Mouse (Mus musculus) stomach, postnatal 0 days (tissue): ENCODE measurements around the gene Il2ra. TPM values are rescaled to one million over a fixed set of nuclear protein-coding genes. Genes with fewer than 3 reads are reported as not detected.

Experiments
- ATAC-seq: fragments of 200-750 bp; cut with Nextera tagmentation; 2 replicates; pipeline ENCODE4 v1.8.0; 2017; ENCODE audit not compliant: low FRiP score, low TSS enrichment
- DNase-seq: peaks from one replicate; pipeline ENCODE4 v3.0.0-alpha.2; 2016; ENCODE audit warnings: low spot score
- H3K27ac ChIP-seq: fragments of 300-500 bp; sonication (generic); replicated peaks from 2 replicates; pipeline ENCODE4 v1.5.1; 2014; ENCODE audit warnings: mild to moderate bottlenecking, control low read depth
- H3K27me3 ChIP-seq: fragments of 300-500 bp; sonication (generic); 2 replicates; pipeline ENCODE4 v1.6.1; 2014; ENCODE audit warnings: low read length; ENCODE audit not compliant: control insufficient read depth, insufficient read depth
- H3K36me3 ChIP-seq: fragments of 300-500 bp; sonication (generic); 2 replicates; pipeline ENCODE4 v1.6.1; 2014; ENCODE audit warnings: low read length, mixed read lengths; ENCODE audit not compliant: control insufficient read depth, insufficient read depth
- H3K4me1 ChIP-seq: fragments of 300-500 bp; sonication (generic); replicated peaks from 2 replicates; pipeline ENCODE4 v1.6.1; 2014; ENCODE audit warnings: antibody characterized with exemption; ENCODE audit not compliant: control insufficient read depth, insufficient read depth
- H3K4me2 ChIP-seq: fragments of 300-500 bp; sonication (generic); replicated peaks from 2 replicates; pipeline ENCODE4 v1.6.1; 2014; ENCODE audit warnings: low read depth, mild to moderate bottlenecking, control low read depth, moderate library complexity
- H3K4me3 ChIP-seq: fragments of 300-500 bp; sonication (generic); 2 replicates; pipeline ENCODE4 v1.5.1; 2014; ENCODE audit warnings: low read depth, low read length, control low read depth
- H3K9ac ChIP-seq: fragments of 300-500 bp; sonication (generic); 2 replicates; pipeline ENCODE4 v1.6.1; 2014; ENCODE audit warnings: mild to moderate bottlenecking, low read length, control low read depth, mixed read lengths
- H3K9me3 ChIP-seq: fragments of 300-500 bp; sonication (generic); 2 replicates; pipeline ENCODE4 v1.6.1; 2016; ENCODE audit warnings: low read length; ENCODE audit not compliant: control insufficient read depth
- CTCF ChIP-seq: IDR thresholded peaks from 2 replicates; pipeline ENCODE4 v1.5.1; 2016; ENCODE audit warnings: antibody characterized with exemption, low read depth, mild to moderate bottlenecking, moderate library complexity
- EP300 ChIP-seq: optimal IDR thresholded peaks from 2 replicates; pipeline ENCODE3; 2016; ENCODE audit warnings: antibody characterized with exemption
- WGBS: fragments of 180-500 bp; shearing (Covaris S2); extraction: QIAGEN DNeasy Blood & Tissue Kit; methylation state at CpG from one replicate; pipeline ENCODE4 v1.1.7; 2014; 5-methylcytosine and 5-hydroxymethylcytosine counted together
- polyA plus RNA-seq: library from polyadenylated mRNA; unstranded; fragments of >200 nt; fragmentation: Nextera tagmentation; extraction: Ambion mirVana; gene quantifications from 2 replicates; pipeline ENCODE4 v1.2.1, GENCODE M21; 2015

The Il2ra gene
- polyA plus RNA-seq, 1 experiment from 2014 or later: not detected

- Histone ChIP-seq H3K4me2 (no peak overlapping the region), H3K4me1 (no peaks in the 10 kb centered on the region), H3K36me3 (no peaks in the 10 kb centered on the region), H3K4me3 (no peak overlapping the region), H3K9ac (no peak overlapping the region), H3K9me3 (no peaks in the 10 kb centered on the region), H3K27ac (no peak overlapping the region), H3K27me3 (no peaks in the 10 kb centered on the region)
- WGBS: 32% methylated on average over 6 of the region's 6 CpGs
- TF ChIP-seq EP300 (no peak), CTCF (no peak)
- ATAC-seq (no peak), DNase-seq (no peak)
Observed at GRCm38 (mm10) chr2:11653330-11653729, 10.7 kb downstream of the Il2ra start.

GRCm38 (mm10) chr2:11653780-11654179, 11.2 kb downstream of the Il2ra start:
- Histone ChIP-seq H3K4me1 (no peaks in the 10 kb centered on the region), H3K27me3 (no peaks in the 10 kb centered on the region), H3K9ac (no peak overlapping the region), H3K9me3 (no peaks in the 10 kb centered on the region), H3K27ac (no peak overlapping the region), H3K4me3 (no peak overlapping the region), H3K36me3 (no peaks in the 10 kb centered on the region), H3K4me2 (no peak overlapping the region)
- TF ChIP-seq EP300: no peak
- TF ChIP-seq CTCF: no peak
- ATAC-seq: no peak
- DNase-seq: no peak
- WGBS: 69% methylated on average over 5 of the region's 5 CpGs

GRCm38 (mm10) chr2:11654990-11655931, 12.7 kb downstream of the Il2ra start:
- H3K27me3 ChIP-seq: no peaks in the 10 kb centered on the region
- DNase-seq: no peak
- no peak for ATAC-seq
- H3K27ac ChIP-seq: no peak overlapping the region
- H3K4me3 ChIP-seq: no peak overlapping the region
- no peaks in the 10 kb centered on the region for H3K4me1 ChIP-seq
- WGBS: 46% methylated on average over 9 of the region's 9 CpGs
- H3K4me2 ChIP-seq: no peak overlapping the region
- H3K9me3 ChIP-seq: no peaks in the 10 kb centered on the region
- H3K36me3 ChIP-seq: no peaks in the 10 kb centered on the region
- TF ChIP-seq EP300: no peak
- no peak for TF ChIP-seq CTCF
- H3K9ac ChIP-seq: no peak overlapping the region

DNA sequence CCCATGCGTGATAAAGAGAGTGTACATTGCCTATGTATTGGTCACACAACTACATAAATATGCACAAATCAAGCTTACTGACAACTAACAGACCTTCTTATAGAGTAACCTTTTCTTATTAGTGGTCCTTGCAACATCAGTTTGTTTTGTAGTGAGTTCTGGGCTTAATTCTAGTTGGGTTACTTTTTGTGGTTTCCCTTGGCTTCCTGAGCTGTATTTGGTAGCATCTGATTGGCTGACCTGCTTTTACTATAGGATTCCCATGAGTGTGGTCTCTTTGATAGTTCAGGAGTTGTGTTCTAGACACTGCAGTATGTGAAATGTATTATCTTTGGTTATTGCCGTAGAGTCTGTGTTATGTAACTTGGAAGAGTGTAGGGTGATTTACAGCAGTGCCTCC, 15.0 kb downstream of the Il2ra start:
- ATAC-seq (no peak), DNase-seq (no peak)
- Histone ChIP-seq H3K27ac (no peak overlapping the region), H3K9ac (no peak overlapping the region), H3K27me3 (no peaks in the 10 kb centered on the region), H3K36me3 (no peaks in the 10 kb centered on the region), H3K4me3 (no peak overlapping the region), H3K4me2 (no peak overlapping the region), H3K9me3 (no peaks in the 10 kb centered on the region), H3K4me1 (no peaks in the 10 kb centered on the region)
- TF ChIP-seq CTCF (no peak), EP300 (no peak)
- 84% methylated on average over 2 of the region's 2 CpGs for WGBS

DNA sequence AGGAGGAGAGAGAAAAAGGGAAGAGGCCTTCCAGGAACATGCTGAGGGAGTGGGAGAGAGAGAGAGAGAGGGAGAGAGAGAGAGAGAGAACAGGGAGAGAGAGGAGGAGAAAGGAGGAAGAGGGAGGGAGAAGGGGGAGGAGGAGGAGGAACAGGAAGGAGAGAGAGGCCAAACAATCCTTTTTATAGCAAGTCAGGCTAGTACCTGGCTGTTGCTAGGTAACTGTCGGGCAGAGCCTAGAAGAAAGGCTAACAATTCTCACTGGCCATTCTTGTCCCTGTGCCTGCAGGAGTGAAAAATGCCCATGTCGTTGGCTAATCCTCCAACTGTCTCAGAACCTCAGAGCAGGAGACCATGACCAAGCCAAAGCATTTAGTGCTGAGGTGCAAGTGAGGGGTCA, 16.7 kb downstream of the Il2ra start:
- no peak for DNase-seq
- Histone ChIP-seq H3K4me2 (no peak overlapping the region), H3K27me3 (no peaks in the 10 kb centered on the region), H3K9me3 (no peaks in the 10 kb centered on the region), H3K9ac (no peak overlapping the region), H3K4me3 (no peak overlapping the region), H3K27ac (no peak overlapping the region), H3K4me1 (no peaks in the 10 kb centered on the region), H3K36me3 (no peaks in the 10 kb centered on the region)
- WGBS: 37% methylated on average over 2 of the region's 2 CpGs
- TF ChIP-seq EP300 (no peak), CTCF (no peak)
- no peak for ATAC-seq
